Mouse (Mus musculus) right cerebral cortex, postnatal 36 days (tissue): ENCODE measurements around the gene Tifa.

ENCODE experiments used
- DNase-seq, 2 experiments: peaks; one replicate each; pipeline ENCODE4 v3.0.0; 2022; ENCODE audit warnings: low spot score in 2 of 2, mixed read lengths in 1 of 2

The Tifa gene

DNA sequence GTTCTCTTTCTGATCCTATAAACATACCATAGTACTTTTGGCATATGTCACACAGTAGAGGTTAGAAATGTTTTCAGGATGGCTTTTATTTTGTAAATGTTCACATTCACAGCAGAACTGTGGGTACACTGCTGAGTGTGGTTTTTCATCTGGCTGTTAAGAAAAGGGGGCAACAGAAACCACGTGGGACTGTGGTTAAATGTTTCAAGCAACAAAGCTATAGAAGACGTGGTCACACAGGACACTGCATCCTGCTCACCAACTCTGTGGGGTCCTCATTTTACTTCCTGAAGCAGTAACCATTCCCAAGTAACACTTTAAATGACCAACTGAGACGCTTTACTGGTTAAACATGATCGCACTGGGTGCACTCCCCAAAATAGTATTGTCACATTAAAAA, 72.9 kb downstream of the Tifa start:
- no peak for DNase-seq

DNA sequence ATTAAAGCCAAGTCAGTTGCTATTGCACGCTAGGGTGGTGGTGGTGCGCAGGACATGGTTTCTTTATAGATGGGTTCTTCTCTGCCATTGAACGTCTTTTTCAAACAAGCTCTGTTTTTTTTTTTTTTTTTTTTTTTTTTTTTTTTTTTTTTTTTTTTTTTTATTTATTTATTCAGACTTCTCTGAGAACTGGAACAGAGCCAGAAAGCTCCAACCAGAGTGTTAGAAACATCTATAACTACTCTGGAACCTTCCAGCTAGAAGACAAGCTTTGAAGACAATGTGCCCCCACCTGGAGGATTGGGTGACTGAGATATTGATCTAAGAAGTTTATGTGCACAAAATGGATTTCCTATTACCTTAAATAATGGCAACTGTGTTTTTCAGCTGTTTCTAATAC, 74.0 kb downstream of the Tifa start:
- no peak for DNase-seq

DNA sequence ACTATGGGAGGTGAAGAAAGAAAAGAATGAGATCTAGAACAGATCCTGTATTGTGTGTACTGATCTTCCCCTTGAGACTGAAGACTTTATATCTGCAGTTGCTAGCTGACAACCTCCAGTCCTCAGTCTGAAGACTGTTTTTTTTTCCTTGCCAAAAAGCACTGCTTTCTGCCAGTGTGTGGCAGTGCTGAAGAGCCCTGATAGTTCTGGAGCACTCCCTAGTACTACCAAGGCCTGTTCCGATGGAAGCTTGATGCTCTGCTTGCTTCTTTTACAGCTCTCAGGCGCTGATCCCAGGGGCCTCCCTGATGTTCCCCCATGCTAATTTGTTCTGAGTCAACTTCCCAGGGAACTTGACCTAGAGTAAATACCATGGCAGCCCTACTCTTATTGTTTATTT, 74.6 kb downstream of the Tifa start:
- DNase-seq, result no peak

DNA sequence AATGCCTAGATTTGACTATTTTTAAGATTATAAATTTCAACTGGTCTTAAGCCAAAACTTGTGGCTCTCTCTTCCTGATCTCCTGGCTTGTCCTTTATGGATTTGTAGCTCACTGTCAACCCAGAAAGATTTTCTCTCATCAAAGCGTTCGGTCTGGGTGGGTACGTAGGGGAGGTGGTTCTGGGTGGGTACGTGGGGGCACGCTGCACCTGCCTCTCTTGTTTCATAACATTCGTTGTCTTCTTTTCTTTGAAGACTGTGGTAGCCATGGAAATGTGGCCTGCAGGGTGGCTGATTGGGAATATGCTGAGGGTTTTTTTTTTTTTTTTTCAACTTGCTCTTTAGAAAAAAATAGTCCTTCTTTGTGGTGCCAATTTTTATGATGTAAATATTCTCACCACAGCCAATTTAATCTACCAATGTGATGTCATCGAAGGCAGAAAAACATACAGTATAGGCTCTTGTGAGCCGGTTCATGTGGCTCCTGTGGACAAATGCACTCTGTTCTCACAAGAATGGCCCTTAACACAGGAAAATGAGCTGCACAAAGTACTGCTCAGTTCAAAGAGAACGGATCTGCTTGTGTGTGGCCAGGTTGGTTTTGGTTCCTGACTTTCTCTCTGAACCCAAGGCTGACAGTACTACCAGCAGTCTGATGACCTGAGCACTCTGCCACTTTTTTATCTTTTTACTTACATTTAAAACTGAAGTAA, 78.6 kb downstream of the Tifa start:
- no peak for DNase-seq

DNA sequence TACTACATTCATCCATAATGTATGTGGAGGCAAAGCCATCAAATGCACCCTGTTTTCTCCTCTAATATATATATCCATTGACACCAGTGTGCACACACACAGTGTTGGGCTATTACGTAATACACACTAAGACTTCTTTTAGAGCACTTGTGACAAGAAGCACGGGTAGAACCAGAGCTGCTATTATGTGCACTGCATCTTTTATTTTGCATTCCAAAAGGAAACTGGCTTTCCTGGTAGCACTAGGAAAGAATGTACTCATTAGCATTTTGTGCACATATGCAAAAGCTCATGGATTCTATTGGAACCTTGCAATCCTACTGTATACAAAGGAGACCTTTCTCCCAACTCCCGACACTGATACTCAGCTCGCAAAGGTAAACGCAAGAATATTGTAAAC, 79.3 kb downstream of the Tifa start:
- DNase-seq, result no peak

DNA sequence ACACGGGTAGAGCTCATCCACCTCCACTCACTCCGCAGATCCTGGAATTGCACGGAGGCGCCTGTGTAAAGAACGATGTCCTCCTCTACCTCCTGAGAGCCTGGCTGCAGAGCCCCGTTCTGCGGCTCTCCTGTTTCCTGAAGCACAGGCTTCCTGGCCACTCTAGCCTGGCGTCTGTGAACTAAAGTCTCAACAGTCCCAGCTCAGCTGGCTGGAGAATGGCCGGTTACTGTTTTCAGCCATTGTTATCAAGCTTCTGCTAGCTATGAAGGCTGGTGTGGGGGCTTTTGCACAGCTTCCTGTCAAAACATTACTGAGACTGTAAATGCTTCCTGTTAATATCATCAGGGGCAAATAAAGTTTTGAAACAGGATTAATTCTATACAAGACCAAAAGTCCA, 82.0 kb downstream of the Tifa start:
- no peak for DNase-seq

DNA sequence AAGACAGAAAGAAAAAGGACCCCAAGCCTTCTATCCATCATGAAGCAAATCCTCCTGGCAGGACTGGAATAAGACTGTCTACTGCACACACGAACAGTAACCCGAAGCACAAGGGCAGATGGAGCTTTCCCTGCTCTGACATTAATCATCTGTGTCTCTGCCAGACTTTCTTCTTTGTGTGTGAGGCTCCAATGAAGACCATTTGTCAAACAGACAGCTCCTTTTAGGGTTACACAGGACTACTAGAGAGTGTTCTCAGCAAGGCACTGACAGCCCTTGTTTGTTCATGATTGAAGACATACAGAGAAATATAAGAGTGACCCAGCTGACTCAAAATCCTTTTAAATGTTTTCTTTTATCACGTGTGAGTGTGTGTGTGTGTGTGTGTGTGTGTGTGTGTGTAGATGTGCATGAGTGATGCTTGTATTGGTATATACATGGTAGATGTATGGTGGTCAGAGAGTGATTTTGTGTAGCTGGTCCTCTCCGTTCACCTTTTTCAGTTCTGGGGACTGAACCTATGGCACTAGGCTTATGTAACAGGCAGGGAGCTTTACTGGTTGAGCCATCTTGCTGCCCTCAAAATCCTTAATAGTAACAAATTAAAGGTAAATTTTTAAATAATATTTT, 84.8 kb downstream of the Tifa start:
- DNase-seq, result no peak

DNA sequence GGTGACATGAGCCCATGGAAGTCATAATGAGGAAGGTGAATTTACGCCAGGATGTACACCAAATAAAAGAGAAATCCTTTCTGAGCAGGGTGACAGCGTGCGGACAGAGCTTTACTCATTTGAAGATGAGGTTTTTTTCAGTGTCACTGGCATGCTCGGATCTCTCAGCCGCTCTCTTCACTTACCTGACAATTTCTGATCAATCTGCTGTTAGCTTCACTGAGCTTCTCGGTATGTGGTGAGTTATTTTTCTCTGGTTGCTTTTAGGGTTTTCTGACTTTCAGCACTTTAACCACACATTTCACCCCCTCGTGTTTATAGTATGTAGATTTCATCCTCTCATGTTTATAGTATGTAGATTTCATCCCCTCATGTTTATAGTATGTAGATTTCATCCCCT, 85.5 kb downstream of the Tifa start:
- no peak for DNase-seq

DNA sequence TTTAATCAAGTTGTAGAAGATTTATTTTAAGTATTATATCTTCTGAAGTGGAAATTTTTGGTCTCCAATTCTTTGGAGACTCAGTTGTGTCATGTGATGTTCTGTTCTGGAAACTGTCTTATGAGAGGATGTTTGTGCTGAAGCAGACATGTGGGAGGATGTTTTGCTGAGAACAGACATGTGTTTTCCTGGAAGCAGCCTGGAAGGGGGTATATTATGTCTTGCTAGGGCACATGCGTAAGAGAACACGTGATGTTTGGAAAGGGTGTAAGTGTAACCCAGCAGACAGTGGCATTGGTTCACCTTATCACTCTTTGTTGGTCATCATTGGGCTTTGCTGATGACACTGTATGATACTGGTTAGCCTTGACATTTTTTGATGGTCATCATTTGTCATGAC, 85.9 kb downstream of the Tifa start:
- no peak for DNase-seq

DNA sequence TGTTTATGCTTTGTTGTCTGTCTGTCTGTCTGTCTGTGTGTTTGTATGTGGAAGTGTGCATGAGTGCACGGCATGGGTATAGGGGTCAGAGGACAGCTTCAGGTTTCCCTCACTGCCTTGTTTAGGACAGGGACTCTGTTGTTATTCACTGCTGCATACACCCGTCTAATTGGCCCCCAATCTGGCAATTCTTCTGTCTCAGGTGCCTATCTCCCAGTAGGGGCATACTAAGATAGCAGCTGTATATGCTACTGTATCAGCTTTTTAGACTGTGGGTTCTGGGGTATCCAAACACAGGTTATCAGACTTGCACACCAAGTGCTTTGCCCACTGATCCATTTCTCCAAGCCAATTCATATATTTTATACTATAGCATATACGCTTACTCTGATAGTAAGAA, 90.4 kb downstream of the Tifa start:
- DNase-seq, result no peak

DNA sequence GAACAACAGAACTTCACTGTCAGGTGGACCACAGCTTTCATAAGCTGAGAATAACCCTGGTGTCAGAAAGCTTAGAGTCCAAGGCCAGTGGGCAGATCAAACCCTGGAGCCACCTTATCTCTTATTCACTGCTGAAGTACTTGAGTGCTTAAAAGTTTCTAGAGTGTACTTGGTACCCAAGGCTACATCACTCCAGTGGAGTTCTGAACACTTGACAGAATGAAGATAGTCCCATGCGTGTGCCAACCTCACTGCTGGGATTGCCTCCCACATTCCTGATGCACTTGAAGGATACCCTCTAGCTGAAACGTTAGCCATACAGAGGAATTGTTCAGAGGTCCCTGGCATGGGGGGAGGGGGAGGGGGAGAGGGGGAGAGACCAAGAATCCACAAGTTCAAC, 92.1 kb downstream of the Tifa start:
- no peak for DNase-seq
